Mouse (Mus musculus) liver, adult 2 months (tissue): ENCODE measurements around the gene Pard6b. TPM values are rescaled to one million over a fixed set of nuclear protein-coding genes. Genes with fewer than 3 reads are reported as not detected.

Source experiments
- DNase-seq: peaks from one replicate; pipeline ENCODE4 v3.0.0-alpha.2; 2011; ENCODE audit warnings: low read depth, low spot score; ENCODE audit errors: extremely low read depth
- H3K27ac ChIP-seq: fragments of 200-500 bp; replicated peaks from 2 replicates; pipeline ENCODE4 v1.5.1; 2012; ENCODE audit warnings: low read depth, mild to moderate bottlenecking, control low read depth, inconsistent platforms, low read length; ENCODE audit not compliant: insufficient read depth
- H3K27me3 ChIP-seq: fragments of 200-500 bp; 2 replicates; pipeline ENCODE4 v1.6.1; 2012; ENCODE audit warnings: mild to moderate bottlenecking, moderate library complexity, low read length, inconsistent platforms; ENCODE audit not compliant: control insufficient read depth, insufficient read depth
- H3K36me3 ChIP-seq: fragments of 200-500 bp; 2 replicates; pipeline ENCODE4 v1.6.1; 2012; ENCODE audit warnings: low read length, inconsistent platforms; ENCODE audit not compliant: control insufficient read depth, insufficient read depth
- H3K4me1 ChIP-seq: fragments of 200-500 bp; 2 replicates; pipeline ENCODE4 v1.6.1; 2011; ENCODE audit warnings: low read length; ENCODE audit not compliant: control insufficient read depth, insufficient read depth
- H3K4me3 ChIP-seq: fragments of 200-500 bp; 2 replicates; pipeline ENCODE4 v1.5.1; 2011; ENCODE audit warnings: low read depth, mild to moderate bottlenecking, control low read depth, low read length, moderate library complexity; ENCODE audit not compliant: insufficient read depth
- H3K79me2 ChIP-seq: fragments of 200-500 bp; 2 replicates; pipeline ENCODE4 v1.6.1; 2012; ENCODE audit warnings: inconsistent platforms, mild to moderate bottlenecking, low read length, moderate library complexity; ENCODE audit not compliant: control insufficient read depth, insufficient read depth
- H3K9ac ChIP-seq: fragments of 200-500 bp; 2 replicates; pipeline ENCODE4 v1.6.1; 2012; ENCODE audit warnings: low read depth, mild to moderate bottlenecking, control low read depth, inconsistent platforms, low read length
- CTCF ChIP-seq: fragments of 200-500 bp; IDR thresholded peaks from 2 replicates; pipeline ENCODE4 v1.5.1; 2011; ENCODE audit warnings: low read depth, low read length, control low read depth
- POLR2A ChIP-seq: fragments of 200-500 bp; IDR thresholded peaks from 2 replicates; pipeline ENCODE4 v1.6.1; 2011; ENCODE audit warnings: low read length, control low read depth; ENCODE audit not compliant: insufficient read depth; ENCODE audit errors: extremely low read depth
- WGBS: fragments of 180-500 bp; shearing (Covaris S2); methylation state at CpG from one replicate; pipeline ENCODE4 v1.1.7; 2018; 5-methylcytosine and 5-hydroxymethylcytosine counted together
- polyA plus RNA-seq: library from polyadenylated mRNA; depleted of rRNA; stranded (reverse); fragments of >200 nt; gene quantifications from 2 replicates; pipeline ENCODE4 v1.2.3, GENCODE M21; 2012
- total RNA-seq: library from RNA; depleted of rRNA; stranded (reverse); fragments of >200 nt; gene quantifications from 2 replicates; pipeline ENCODE4 v1.2.3, GENCODE M21; 2014

Gene Pard6b
- total and polyA plus RNA-seq, 2 experiments: 1.7 to 5.3 TPM

DNA sequence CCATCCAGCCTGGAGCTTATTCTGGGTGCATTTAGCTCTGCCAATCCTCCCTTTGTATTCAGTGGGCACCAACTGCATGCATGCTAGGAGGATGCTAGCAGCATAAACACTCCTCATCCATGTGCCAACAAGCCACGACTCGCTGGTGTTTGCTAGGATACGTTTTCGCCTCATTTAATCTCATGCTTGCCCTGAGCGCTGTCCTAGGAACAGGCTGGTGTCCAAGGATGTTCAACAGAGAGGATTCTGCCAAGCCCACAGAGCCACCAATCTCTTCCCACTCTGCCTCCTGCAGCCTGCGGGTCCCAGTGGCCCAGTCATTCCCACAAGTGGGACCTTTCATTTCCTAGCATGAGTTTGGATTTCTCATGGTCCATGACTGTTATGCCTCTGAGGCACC is 38.8 kb upstream of the Pard6b start:
- no peak for DNase-seq
- no peak overlapping the region for H3K4me3 ChIP-seq
- H3K27me3 ChIP-seq: no peaks in the 10 kb centered on the region
- TF ChIP-seq POLR2A (no peak), CTCF (no peak)
- peaks cover 2% of the 10 kb centered on the region; the same call in 1 of the 2 replicates for H3K4me1 ChIP-seq
- no peak overlapping the region for H3K9ac ChIP-seq
- no peaks in the 10 kb centered on the region for H3K36me3 ChIP-seq
- 84% methylated on average over 6 of the region's 6 CpGs for WGBS
- no peak overlapping the region for H3K27ac ChIP-seq
- no peaks in the 10 kb centered on the region for H3K79me2 ChIP-seq

DNA sequence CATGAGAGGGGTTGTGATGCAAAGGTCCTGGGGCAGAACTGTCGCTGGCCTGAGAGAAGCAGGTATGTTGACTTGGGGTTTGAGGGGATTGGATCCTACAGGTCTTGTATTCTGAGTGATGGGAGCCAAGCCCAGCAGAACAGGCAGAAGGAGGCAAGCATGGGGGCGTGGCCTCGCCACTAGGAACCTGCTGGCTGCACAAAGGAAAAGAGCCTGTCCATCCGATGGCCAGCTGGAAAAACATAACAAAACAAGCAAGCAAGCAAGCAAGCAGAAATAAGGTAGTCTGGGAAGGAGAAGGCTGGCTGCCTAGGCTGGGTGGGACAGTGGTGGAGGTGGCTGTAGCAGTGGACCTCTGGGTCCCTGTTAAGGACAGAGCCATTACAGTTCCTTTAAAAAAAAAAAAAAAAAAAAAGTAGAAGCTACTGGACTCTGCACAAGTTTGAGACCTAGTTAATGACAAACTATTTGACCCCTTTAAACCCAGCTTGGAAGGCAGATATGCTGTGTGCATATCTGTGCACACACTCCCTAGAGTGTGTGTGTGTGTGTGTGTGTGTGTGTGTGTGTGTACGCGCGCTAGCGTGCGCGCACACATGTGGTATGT is 36.0 kb upstream of the Pard6b start:
- DNase-seq: peak; percentile 73
- Histone ChIP-seq H3K4me3 (no peak overlapping the region), H3K79me2 (no peaks in the 10 kb centered on the region), H3K9ac (no peak overlapping the region), H3K27ac (no peak overlapping the region), H3K4me1 (0 out of 2 replicates have a peak, but pooled peaks cover 2% of the 10 kb centered on the region), H3K36me3 (no peaks in the 10 kb centered on the region), H3K27me3 (0 out of 2 replicates have a peak, but pooled peaks cover 2% of the 10 kb centered on the region)
- TF ChIP-seq POLR2A: no peak
- TF ChIP-seq CTCF: no peak
- WGBS: 56% methylated on average over 10 of the region's 10 CpGs

DNA sequence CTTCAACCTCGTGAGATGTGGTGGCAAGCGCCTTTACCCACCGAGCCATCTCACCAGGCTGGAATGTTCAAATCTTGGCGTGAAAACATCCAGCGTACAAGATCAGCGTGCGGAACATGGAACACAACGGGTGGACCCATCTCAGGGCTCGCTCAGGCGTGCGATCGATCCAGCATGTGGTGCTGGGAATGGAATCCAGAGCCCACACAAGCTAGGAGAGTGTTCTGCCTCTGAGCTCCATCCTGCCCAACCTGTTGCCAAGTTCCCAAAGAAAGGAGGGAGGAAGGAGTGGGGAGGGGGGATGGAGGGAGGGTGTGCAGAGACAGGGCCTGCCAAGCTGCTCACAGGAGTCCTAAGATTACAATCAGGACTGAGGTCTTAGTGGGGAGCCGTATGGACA is 35.4 kb upstream of the Pard6b start:
- peaks cover 6% of the 10 kb centered on the region; the same call in 1 of the 2 replicates for H3K27me3 ChIP-seq
- 77% methylated on average over 13 of the region's 13 CpGs for WGBS
- no peaks in the 10 kb centered on the region for H3K36me3 ChIP-seq
- no peak overlapping the region for H3K27ac ChIP-seq
- H3K4me3 ChIP-seq: no peak overlapping the region
- H3K79me2 ChIP-seq: no peaks in the 10 kb centered on the region
- H3K4me1 ChIP-seq: 0 out of 2 replicates have a peak, but pooled peaks cover 2% of the 10 kb centered on the region
- TF ChIP-seq CTCF (no peak), POLR2A (no peak)
- DNase-seq: no peak
- H3K9ac ChIP-seq: no peak overlapping the region

DNA sequence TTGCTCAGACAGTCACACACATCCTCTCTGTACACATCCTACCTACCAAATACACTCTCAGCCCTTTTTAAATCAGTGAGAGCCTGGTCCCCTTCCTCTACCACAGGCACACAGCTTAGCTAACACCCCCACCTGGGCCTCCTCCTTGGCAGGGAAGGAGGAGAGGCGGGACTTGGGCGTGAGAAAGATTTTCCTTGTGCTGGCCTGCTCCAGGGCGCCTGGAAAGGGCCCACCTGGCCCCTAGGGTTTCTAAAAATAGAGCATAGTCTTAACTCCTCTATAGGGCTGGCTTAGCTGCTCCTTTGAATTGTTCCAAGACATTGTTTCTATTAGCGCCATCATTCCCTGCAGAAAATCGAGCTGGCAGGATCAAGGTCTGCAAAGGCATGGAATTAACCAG is 35.0 kb upstream of the Pard6b start:
- WGBS: 78% methylated on average over 5 of the region's 5 CpGs
- Histone ChIP-seq H3K27me3 (peaks cover 9% of the 10 kb centered on the region), H3K79me2 (no peaks in the 10 kb centered on the region), H3K27ac (no peak overlapping the region), H3K9ac (no peak overlapping the region), H3K4me1 (peaks cover 2% of the 10 kb centered on the region; the same call in 1 of the 2 replicates), H3K4me3 (no peak overlapping the region), H3K36me3 (no peaks in the 10 kb centered on the region)
- TF ChIP-seq POLR2A (no peak), CTCF (no peak)
- no peak for DNase-seq

DNA sequence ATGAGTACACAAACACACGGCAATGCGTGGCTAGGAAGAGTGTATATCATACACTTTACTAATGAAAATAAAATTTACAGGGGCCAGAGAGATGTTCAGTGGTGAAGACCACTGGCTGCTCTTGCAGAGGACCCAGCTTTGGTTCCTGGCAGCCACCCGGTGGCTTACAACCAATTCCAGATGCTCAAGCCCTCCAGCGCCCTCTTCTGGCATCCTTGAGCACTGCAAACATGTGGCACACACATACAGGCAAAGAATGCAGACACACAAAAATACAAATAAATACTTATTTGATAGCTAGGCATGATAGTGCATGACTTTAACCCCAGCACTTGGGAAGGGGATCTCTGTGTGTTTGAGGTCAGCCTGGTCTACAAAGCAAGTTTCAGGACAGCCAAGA is 34.3 kb upstream of the Pard6b start:
- no peak for TF ChIP-seq CTCF
- TF ChIP-seq POLR2A: no peak
- WGBS: 90% methylated on average over 4 of the region's 4 CpGs
- H3K4me1 ChIP-seq: peaks cover 2% of the 10 kb centered on the region; the same call in 1 of the 2 replicates
- H3K4me3 ChIP-seq: no peak overlapping the region
- no peaks in the 10 kb centered on the region for H3K36me3 ChIP-seq
- no peaks in the 10 kb centered on the region for H3K79me2 ChIP-seq
- no peak overlapping the region for H3K27ac ChIP-seq
- DNase-seq: no peak
- peaks cover 9% of the 10 kb centered on the region for H3K27me3 ChIP-seq
- H3K9ac ChIP-seq: no peak overlapping the region

DNA sequence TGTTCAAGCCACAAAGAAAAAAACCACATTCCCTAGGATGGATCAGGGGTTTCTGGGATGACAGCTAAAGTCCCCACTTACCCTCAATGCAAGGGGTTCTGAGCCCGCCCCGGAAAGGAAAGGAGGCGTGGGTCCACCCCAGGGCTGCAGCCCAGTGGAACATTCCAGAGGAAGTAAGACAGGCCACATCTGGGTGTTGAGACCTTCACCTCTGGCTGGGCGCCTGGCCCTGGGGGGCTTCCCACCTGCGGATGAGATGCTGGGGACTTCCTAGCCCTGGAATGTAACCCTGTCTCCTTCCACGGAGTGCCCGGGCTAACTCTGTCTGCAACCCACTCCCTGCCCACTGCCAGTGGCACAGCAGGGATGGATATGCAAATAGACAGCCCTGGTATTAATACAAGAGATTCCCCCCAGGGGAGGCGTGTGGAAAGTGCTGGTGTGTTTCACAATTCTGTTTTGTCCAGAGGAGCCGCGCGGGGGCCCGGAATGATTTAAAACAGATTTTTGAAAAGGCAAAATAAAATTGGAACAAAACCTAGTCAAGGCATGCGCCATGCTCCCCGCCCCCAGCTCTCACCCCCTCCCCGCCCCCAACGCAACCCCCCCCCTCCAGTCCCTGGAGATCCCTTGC is 31.7 kb upstream of the Pard6b start:
- Histone ChIP-seq H3K27me3 (peaks cover 9% of the 10 kb centered on the region), H3K9ac (peak overlapping the region; percentile 51)

More for the DNA sequence above, 31.7 kb upstream of the Pard6b start:
- peak overlapping the region; percentile 60 for H3K4me3 ChIP-seq
- no peak overlapping the region for H3K27ac ChIP-seq
- DNase-seq: no peak
- 36% methylated on average over 16 of the region's 16 CpGs for WGBS
- H3K79me2 ChIP-seq: no peaks in the 10 kb centered on the region
- no peak for TF ChIP-seq CTCF
- no peak for TF ChIP-seq POLR2A
- no peaks in the 10 kb centered on the region for H3K36me3 ChIP-seq
- H3K4me1 ChIP-seq: peaks cover 4% of the 10 kb centered on the region; the same call in 1 of the 2 replicates
